Mouse (Mus musculus) lung, postnatal 0 days (tissue): ENCODE data around the gene Chd3.

Source experiments
- CTCF ChIP-seq: IDR thresholded peaks from 2 replicates; pipeline ENCODE4 v1.5.1; 2016; ENCODE audit warnings: antibody characterized with exemption, mild to moderate bottlenecking
- EP300 ChIP-seq: IDR thresholded peaks from 2 replicates; pipeline ENCODE4 v1.6.1; 2016; ENCODE audit warnings: antibody characterized with exemption, mild to moderate bottlenecking, control low read depth

DNA sequence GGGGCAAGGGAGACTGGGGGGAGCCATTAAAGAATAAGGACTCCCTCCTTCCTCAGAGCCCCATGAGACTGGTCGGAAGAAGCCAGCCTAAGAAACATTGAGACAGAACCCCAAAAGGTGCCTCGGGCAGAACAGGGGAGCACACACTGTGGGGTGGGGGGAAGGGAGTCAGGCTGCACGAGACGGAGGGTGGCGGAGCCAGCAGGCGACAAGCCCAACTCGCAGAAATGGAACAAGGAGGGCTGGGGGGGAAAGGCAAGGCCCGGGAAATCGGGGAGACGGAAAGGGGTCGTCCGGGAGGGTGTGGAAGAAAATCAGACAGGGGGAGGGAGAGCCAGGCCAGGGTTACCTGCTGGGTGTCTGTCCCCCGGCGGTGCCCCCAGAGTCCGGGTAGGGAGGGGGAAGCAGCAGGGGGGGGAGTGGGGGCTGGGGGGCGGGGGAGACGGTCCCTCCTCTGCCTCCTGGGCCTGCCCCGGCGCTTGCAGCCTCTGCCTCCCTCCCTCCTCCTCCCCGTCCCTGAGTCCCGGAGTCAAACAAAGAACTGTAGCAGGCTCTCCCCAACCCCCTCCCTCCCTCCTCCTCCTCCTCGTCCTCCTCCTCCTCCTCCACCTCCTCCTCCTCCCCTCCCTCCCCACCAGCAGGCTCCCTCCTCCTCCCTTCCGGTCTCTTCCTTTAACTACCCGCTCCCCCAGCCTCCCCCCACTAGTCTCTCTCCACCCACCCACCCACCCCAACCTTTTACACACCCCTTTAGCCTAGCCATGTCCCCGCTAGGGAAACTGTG is 46.7 kb upstream of the Chd3 start:
- TF ChIP-seq EP300 = no peak
- no peak for TF ChIP-seq CTCF
